Mouse (Mus musculus) megakaryocyte, embryonic 14.5 days (primary cell): ENCODE measurements around the gene Phc1.

Experiments used
- FLI1 ChIP-seq: IDR thresholded peaks from 2 replicates; pipeline ENCODE4 v1.6.1; 2012; ENCODE audit warnings: low read length, inconsistent platforms, mixed read lengths
- GATA1 ChIP-seq: IDR thresholded peaks from 3 replicates; pipeline ENCODE4 v1.6.1; 2012; ENCODE audit warnings: mixed read lengths, low read length, inconsistent platforms, borderline replicate concordance

GRCm38 (mm10) chr6:122337546-122337945 lies 2.8 kb downstream of the Phc1 start:
- no peak for TF ChIP-seq GATA1
- TF ChIP-seq FLI1: no peak
